ENCODE assay signal across 9 mouse cellular contexts in genomic region chr1:172349916-172350812, GRCm38 (mm10). TPM values are rescaled to one million over a fixed set of nuclear protein-coding genes. Genes with fewer than 3 reads are reported as not detected.
A peak's percentile ranks its signal among the peaks of the same experiment; 100 is the strongest.
DNase-seq lines count a peak whose midpoint lies in the region; ATAC-seq and TF ChIP-seq lines count a peak whose summit lies in the region.
"Had no signal": no experiment of that assay in that cellular context is flagged by ENCODE, and none has a peak within 500 bp of the region (broad histone marks: within the 10 kb centered on the region; RNA-seq: fewer than 3 reads in every experiment).

No protein-coding gene starts in this region.

- peaks cover 8 to 10% of the 10 kb centered on the region in 2 experiments; a peak in 3 of 4 replicates for H3K4me1 ChIP-seq in heart, embryonic 14.5 days (ENCODE audit: control insufficient read depth in 2 of 2, insufficient read depth in 2 of 2, low read length in 2 of 2)
- H3K4me1 ChIP-seq in forebrain, embryonic 16.5 days (replicated peaks; ENCODE audit: control insufficient read depth, insufficient read depth, low read length), result peaks cover 18% of the 10 kb centered on the region
- no peaks in the 10 kb centered on the region; the same call in 1 of the 2 replicates for H3K4me1 ChIP-seq in stomach, postnatal 0 days (replicated peaks; ENCODE audit: control insufficient read depth, insufficient read depth)

- no peak for DNase-seq in heart, postnatal 14 days
- DNase-seq in R1 (ENCODE audit: low read depth, low spot score), result peak; percentile 45
- DNase-seq in kidney, postnatal 36 days, result peak; percentile 89 to 92
- peak; percentile 85 for DNase-seq in mesoderm, embryonic 11.5 days (ENCODE audit: low read depth, low spot score)
- DNase-seq in stomach, postnatal 0 days (ENCODE audit: low spot score), result peak; percentile 52
- no peak for DNase-seq in c-Kit-positive CD71-positive TER-119-positive erythroid progenitor cells, embryonic 14.5 days (ENCODE audit: low spot score)

- no peak overlapping the region; the same call in 1 of the 2 replicates for H3K9ac ChIP-seq in heart, embryonic 14.5 days (ENCODE audit: low read length)
- H3K9ac ChIP-seq in forebrain, embryonic 16.5 days (replicated peaks; ENCODE audit: low read depth, low read length), result peak overlapping the region; percentile 28
- no peak overlapping the region for H3K9ac ChIP-seq in stomach, postnatal 0 days (ENCODE audit: low read length)

- H3K27me3 ChIP-seq in heart, embryonic 14.5 days (ENCODE audit: control insufficient read depth, insufficient read depth, low read length), result peaks cover 37% of the 10 kb centered on the region
- H3K27me3 ChIP-seq in forebrain, embryonic 16.5 days (replicated peaks; ENCODE audit: control insufficient read depth, insufficient read depth, low read length), result no peaks in the 10 kb centered on the region
- H3K27me3 ChIP-seq in stomach, postnatal 0 days (ENCODE audit: control insufficient read depth, insufficient read depth, low read length), result no peaks in the 10 kb centered on the region

- peak overlapping the region; percentile 31 for H3K4me2 ChIP-seq in heart, embryonic 14.5 days (ENCODE audit: low read length)
- H3K4me2 ChIP-seq in forebrain, embryonic 16.5 days (ENCODE audit: low read length), result peak overlapping the region; percentile 28; the same call in 1 of the 2 replicates
- no peak overlapping the region for H3K4me2 ChIP-seq in stomach, postnatal 0 days (replicated peaks; ENCODE audit: low read depth)

- no peaks in the 10 kb centered on the region for H3K36me3 ChIP-seq in heart, embryonic 14.5 days (ENCODE audit: control insufficient read depth, insufficient read depth, low read length)
- H3K36me3 ChIP-seq in forebrain, embryonic 16.5 days (ENCODE audit: control insufficient read depth, insufficient read depth), result no peaks in the 10 kb centered on the region
- no peaks in the 10 kb centered on the region for H3K36me3 ChIP-seq in stomach, postnatal 0 days (ENCODE audit: control insufficient read depth, insufficient read depth, low read length)
- H3K36me3 ChIP-seq: G1E had no signal

- TF ChIP-seq CTCF in stomach, postnatal 0 days (IDR thresholded peaks at IDR 0.05; ENCODE audit: low read depth), result no peak

- intact Hi-C loops in heart, postnatal 14 days (cut with DNase I), result no loop called here

- 0 out of 2 replicates have a peak, but pooled peaks have one; percentile 29 for ATAC-seq in heart, embryonic 14.5 days (ENCODE audit: insufficient number of reproducible peaks, insufficient read depth, low FRiP score, low read depth)
- ATAC-seq in forebrain, embryonic 16.5 days, result peak; percentile 96
- peak; percentile 57 for ATAC-seq in stomach, postnatal 0 days (ENCODE audit: low FRiP score, low TSS enrichment)

- WGBS in heart, embryonic 14.5 days, result 13% methylated on average over 19 of the region's 19 CpGs
- WGBS in forebrain, embryonic 16.5 days, result 2% methylated on average over 19 of the region's 19 CpGs
- 15% methylated on average over 19 of the region's 19 CpGs for WGBS in stomach, postnatal 0 days

- no peak for TF ChIP-seq EP300 in stomach, postnatal 0 days (optimal IDR thresholded peaks at IDR 0.05)

- no peak overlapping the region for H3K27ac ChIP-seq in heart, embryonic 14.5 days (replicated peaks in 1 of 2; ENCODE audit: control insufficient read depth in 1 of 2, insufficient read depth in 1 of 2, low read depth in 2 of 2, low read length in 2 of 2)
- H3K27ac ChIP-seq in forebrain, embryonic 16.5 days (ENCODE audit: low read length), result peak overlapping the region; percentile 76
- H3K27ac ChIP-seq in stomach, postnatal 0 days (replicated peaks), result no peak overlapping the region

- H3K4me3 ChIP-seq in heart, embryonic 14.5 days (ENCODE audit: control insufficient read depth in 1 of 2, insufficient read depth in 1 of 2, low read depth in 1 of 2, low read length in 2 of 2), result no peak overlapping the region
- H3K4me3 ChIP-seq in forebrain, embryonic 16.5 days (replicated peaks; ENCODE audit: low read length), result no peak overlapping the region
- H3K4me3 ChIP-seq in stomach, postnatal 0 days (ENCODE audit: low read depth, low read length), result no peak overlapping the region

- no peaks in the 10 kb centered on the region for H3K9me3 ChIP-seq in heart, embryonic 14.5 days (ENCODE audit: control insufficient read depth, low read length)
- no peaks in the 10 kb centered on the region for H3K9me3 ChIP-seq in forebrain, embryonic 16.5 days (ENCODE audit: control insufficient read depth, low read length)
- no peaks in the 10 kb centered on the region for H3K9me3 ChIP-seq in stomach, postnatal 0 days (ENCODE audit: control insufficient read depth, low read length)
- H3K9me3 ChIP-seq: G1E had no signal

RNA-seq across cellular contexts. Expression of gene Kcnj10, which starts 9.2 kb away (rescaled TPM):
- not detected in 2 replicates for polyA plus RNA-seq in heart, embryonic 14.5 days (2014; fragmentation: Nextera tagmentation; extraction: Ambion mirVana)
- under 1 TPM; 0.10 to 0.22 TPM for total RNA-seq in heart, postnatal 14 days (2021)
- polyA plus RNA-seq in forebrain, embryonic 16.5 days (2015; fragmentation: Nextera tagmentation; extraction: Ambion mirVana), result 2.1 and 2.2 TPM in 2 replicates
- polyA plus RNA-seq in stomach, postnatal 0 days (2015; fragmentation: Nextera tagmentation; extraction: Ambion mirVana), result 0.17 and 0.25 TPM in 2 replicates
- polyA plus RNA-seq: G1E had no signal

RNA-seq across cellular contexts. Expression of gene Kcnj9, which starts 21.0 kb away (rescaled TPM):
- not detected in 2 replicates for polyA plus RNA-seq in heart, embryonic 14.5 days (2014; fragmentation: Nextera tagmentation; extraction: Ambion mirVana)
- not detected for total RNA-seq in heart, postnatal 14 days (2021)
- polyA plus RNA-seq in forebrain, embryonic 16.5 days (2015; fragmentation: Nextera tagmentation; extraction: Ambion mirVana), result 2.6 and 4.2 TPM in 2 replicates
- 0.07 TPM in 2 replicates for polyA plus RNA-seq in stomach, postnatal 0 days (2015; fragmentation: Nextera tagmentation; extraction: Ambion mirVana)
- total RNA-seq: G1E had no signal
- polyA plus RNA-seq: G1E had no signal

RNA-seq across cellular contexts. Expression of gene Pigm, which starts 26.2 kb away (rescaled TPM):
- polyA plus RNA-seq in heart, embryonic 14.5 days (2014; fragmentation: Nextera tagmentation; extraction: Ambion mirVana), result 5.6 and 6.3 TPM in 2 replicates
- total RNA-seq in heart, postnatal 14 days (2021), result 1 to 10 TPM; 6.4 to 7.1 TPM
- polyA plus RNA-seq in forebrain, embryonic 16.5 days (2015; fragmentation: Nextera tagmentation; extraction: Ambion mirVana), result 4.5 and 4.7 TPM in 2 replicates
- polyA plus RNA-seq in stomach, postnatal 0 days (2015; fragmentation: Nextera tagmentation; extraction: Ambion mirVana), result 3.6 and 3.8 TPM in 2 replicates

RNA-seq across cellular contexts. Expression of gene Atp1a2, which starts 52.3 kb away (rescaled TPM):
- 5.3 and 7.3 TPM in 2 replicates for polyA plus RNA-seq in heart, embryonic 14.5 days (2014; fragmentation: Nextera tagmentation; extraction: Ambion mirVana)
- total RNA-seq in heart, postnatal 14 days (2021), result 100 to 1,000 TPM; 448 to 458 TPM
- polyA plus RNA-seq in forebrain, embryonic 16.5 days (2015; fragmentation: Nextera tagmentation; extraction: Ambion mirVana), result 42.4 and 47.1 TPM in 2 replicates
- polyA plus RNA-seq in stomach, postnatal 0 days (2015; fragmentation: Nextera tagmentation; extraction: Ambion mirVana), result 3.1 and 4.1 TPM in 2 replicates
- polyA plus RNA-seq: G1E had no signal

Comparison
In these comparisons a context has a peak if more than half of its experiments do, and no peak if none do; other contexts are left out.
1. ATAC-seq: peak in every context shown above with its lines; median percentile 96 in forebrain, embryonic 16.5 days; 57 in stomach, postnatal 0 days; 29 in heart, embryonic 14.5 days.
2. DNase-seq: peak in R1 (single experiment), kidney, postnatal 36 days (2 of 2), mesoderm, embryonic 11.5 days (single experiment) and stomach, postnatal 0 days (single experiment); none in heart, postnatal 14 days (0 of 2) and c-Kit-positive CD71-positive TER-119-positive erythroid progenitor cells, embryonic 14.5 days (single experiment).